Mouse (Mus musculus) liver, embryonic 15.5 days (tissue): ENCODE data around the gene Klhdc2. TPM values are rescaled to one million over a fixed set of nuclear protein-coding genes. Genes with fewer than 3 reads are reported as not detected.
A peak's percentile ranks its signal among the peaks of the same experiment; 100 is the strongest.

ENCODE experiments used
- ATAC-seq: fragments of 200-750 bp; cut with Nextera tagmentation; 2 replicates; pipeline ENCODE4 v1.8.0; 2017; ENCODE audit warnings: moderate number of reproducible peaks, mild to moderate bottlenecking, moderate library complexity; ENCODE audit not compliant: insufficient read depth
- H3K27ac ChIP-seq: fragments of 300-500 bp; sonication (generic); replicated peaks from 2 replicates; pipeline ENCODE4 v1.5.1; 2015; ENCODE audit warnings: mild to moderate bottlenecking, inconsistent platforms
- H3K27me3 ChIP-seq: fragments of 300-500 bp; sonication (generic); 2 replicates; pipeline ENCODE4 v1.6.1; 2015; ENCODE audit warnings: mild to moderate bottlenecking, inconsistent platforms
- H3K36me3 ChIP-seq: fragments of 300-500 bp; sonication (generic); replicated peaks from 2 replicates; pipeline ENCODE4 v1.6.1; 2015; ENCODE audit warnings: moderate library complexity, mild to moderate bottlenecking, inconsistent platforms
- H3K4me1 ChIP-seq: fragments of 300-500 bp; sonication (generic); replicated peaks from 2 replicates; pipeline ENCODE4 v1.6.1; 2015; ENCODE audit warnings: inconsistent platforms
- H3K4me2 ChIP-seq: fragments of 300-500 bp; sonication (generic); 2 replicates; pipeline ENCODE4 v1.6.1; 2015; ENCODE audit warnings: moderate library complexity, mild to moderate bottlenecking, inconsistent platforms
- H3K4me3 ChIP-seq: fragments of 300-500 bp; sonication (generic); replicated peaks from 2 replicates; pipeline ENCODE4 v1.5.1; 2015; ENCODE audit warnings: mild to moderate bottlenecking, inconsistent platforms
- H3K9ac ChIP-seq: fragments of 300-500 bp; sonication (generic); 2 replicates; pipeline ENCODE4 v1.6.1; 2015; ENCODE audit warnings: moderate library complexity, mild to moderate bottlenecking, inconsistent platforms
- H3K9me3 ChIP-seq: fragments of 300-500 bp; sonication (generic); replicated peaks from 2 replicates; pipeline ENCODE4 v1.6.1; 2016; ENCODE audit warnings: inconsistent platforms
- WGBS: fragments of 180-500 bp; shearing (Covaris S2); methylation state at CpG from one replicate; pipeline ENCODE4 v1.1.7; 2015; ENCODE audit warnings: mixed read lengths; ENCODE audit not compliant: insufficient replicate concordance; 5-methylcytosine and 5-hydroxymethylcytosine counted together
- polyA plus RNA-seq: library from polyadenylated mRNA; unstranded; fragments of >200 nt; fragmentation: Nextera tagmentation; extraction: Ambion mirVana; gene quantifications from 2 replicates; pipeline ENCODE4 v1.2.1, GENCODE M21; 2015

Klhdc2 gene
- polyA plus RNA-seq, 1 experiment from 2014 or later: 83.0 TPM

- no peaks in the 10 kb centered on the region for H3K27me3 ChIP-seq
- no peak overlapping the region for H3K27ac ChIP-seq
- H3K9me3 ChIP-seq: no peaks in the 10 kb centered on the region
- H3K4me3 ChIP-seq: no peak overlapping the region
- no peak overlapping the region for H3K9ac ChIP-seq
- 89% methylated on average over 2 of the region's 2 CpGs for WGBS
- H3K4me1 ChIP-seq: peaks cover 35% of the 10 kb centered on the region
- no peak for ATAC-seq
- no peak overlapping the region for H3K4me2 ChIP-seq
- peaks cover 52% of the 10 kb centered on the region for H3K36me3 ChIP-seq
Observed at GRCm38 (mm10) chr12:69300391-69300790, 3.9 kb downstream of the Klhdc2 start.

GRCm38 (mm10) chr12:69302171-69302570, 5.7 kb downstream of the Klhdc2 start:
- Histone ChIP-seq H3K27me3 (no peaks in the 10 kb centered on the region), H3K9me3 (no peaks in the 10 kb centered on the region), H3K9ac (no peak overlapping the region), H3K27ac (no peak overlapping the region), H3K4me2 (no peak overlapping the region), H3K4me1 (peaks cover 24% of the 10 kb centered on the region), H3K4me3 (no peak overlapping the region), H3K36me3 (peaks cover 70% of the 10 kb centered on the region)
- ATAC-seq: no peak
- 90% methylated on average over 12 of the region's 12 CpGs for WGBS

GRCm38 (mm10) chr12:69304051-69304450, 7.6 kb downstream of the Klhdc2 start:
- Histone ChIP-seq H3K27ac (no peak overlapping the region), H3K27me3 (no peaks in the 10 kb centered on the region), H3K4me2 (no peak overlapping the region), H3K36me3 (peaks cover 89% of the 10 kb centered on the region), H3K9ac (no peak overlapping the region), H3K9me3 (no peaks in the 10 kb centered on the region), H3K4me3 (no peak overlapping the region), H3K4me1 (peaks cover 6% of the 10 kb centered on the region)
- no peak for ATAC-seq
- 57% methylated on average over 2 of the region's 2 CpGs for WGBS

GRCm38 (mm10) chr12:69306333-69306732, 9.9 kb downstream of the Klhdc2 start:
- no peak for ATAC-seq
- H3K27me3 ChIP-seq: no peaks in the 10 kb centered on the region
- peaks cover 97% of the 10 kb centered on the region for H3K36me3 ChIP-seq
- H3K4me2 ChIP-seq: no peak overlapping the region
- H3K27ac ChIP-seq: no peak overlapping the region
- no peaks in the 10 kb centered on the region for H3K9me3 ChIP-seq
- WGBS: 92% methylated on average over 7 of the region's 7 CpGs
- H3K4me3 ChIP-seq: no peak overlapping the region
- no peaks in the 10 kb centered on the region for H3K4me1 ChIP-seq
- H3K9ac ChIP-seq: no peak overlapping the region

- H3K4me1 ChIP-seq: no peaks in the 10 kb centered on the region
- no peak overlapping the region for H3K4me3 ChIP-seq
- peaks cover 93% of the 10 kb centered on the region for H3K36me3 ChIP-seq
- 90% methylated on average over 4 of the region's 4 CpGs for WGBS
- H3K27ac ChIP-seq: no peak overlapping the region
- H3K27me3 ChIP-seq: no peaks in the 10 kb centered on the region
- no peak overlapping the region for H3K9ac ChIP-seq
- no peaks in the 10 kb centered on the region for H3K9me3 ChIP-seq
- no peak for ATAC-seq
- no peak overlapping the region for H3K4me2 ChIP-seq
Observed at GRCm38 (mm10) chr12:69309659-69310058, 13.2 kb downstream of the Klhdc2 start.

GRCm38 (mm10) chr12:69318431-69318830, 21.9 kb downstream of the Klhdc2 start:
- no peak overlapping the region for H3K9ac ChIP-seq
- H3K4me2 ChIP-seq: no peak overlapping the region
- ATAC-seq: no peak
- no peak overlapping the region for H3K4me3 ChIP-seq
- peaks cover 83% of the 10 kb centered on the region for H3K36me3 ChIP-seq
- no peaks in the 10 kb centered on the region for H3K4me1 ChIP-seq
- no peak overlapping the region for H3K27ac ChIP-seq
- no peaks in the 10 kb centered on the region for H3K27me3 ChIP-seq
- H3K9me3 ChIP-seq: no peaks in the 10 kb centered on the region

GRCm38 (mm10) chr12:69331187-69331586, 34.7 kb downstream of the Klhdc2 start:
- 78% methylated on average over 3 of the region's 3 CpGs for WGBS

GRCm38 (mm10) chr12:69332147-69332546, 35.7 kb downstream of the Klhdc2 start:
- Histone ChIP-seq H3K27ac (no peak overlapping the region), H3K9ac (no peak overlapping the region), H3K4me1 (no peaks in the 10 kb centered on the region), H3K9me3 (no peaks in the 10 kb centered on the region), H3K4me2 (no peak overlapping the region), H3K4me3 (no peak overlapping the region), H3K36me3 (peaks cover 76% of the 10 kb centered on the region), H3K27me3 (no peaks in the 10 kb centered on the region)
- ATAC-seq: no peak
- WGBS: 35% methylated on average over 1 of the region's 1 CpGs

More at GRCm38 (mm10) chr12:69331187-69331586, 34.7 kb downstream of the Klhdc2 start:
- peaks cover 77% of the 10 kb centered on the region for H3K36me3 ChIP-seq
- H3K4me3 ChIP-seq: no peak overlapping the region
- no peak for ATAC-seq
- no peak overlapping the region for H3K4me2 ChIP-seq
- H3K27me3 ChIP-seq: no peaks in the 10 kb centered on the region
- no peak overlapping the region for H3K27ac ChIP-seq
- no peaks in the 10 kb centered on the region for H3K9me3 ChIP-seq
- H3K9ac ChIP-seq: no peak overlapping the region
- H3K4me1 ChIP-seq: no peaks in the 10 kb centered on the region

- Histone ChIP-seq H3K36me3 (peaks cover 76% of the 10 kb centered on the region), H3K27ac (no peak overlapping the region), H3K27me3 (no peaks in the 10 kb centered on the region), H3K4me1 (no peaks in the 10 kb centered on the region), H3K4me2 (no peak overlapping the region), H3K4me3 (no peak overlapping the region), H3K9ac (no peak overlapping the region), H3K9me3 (no peaks in the 10 kb centered on the region)
- ATAC-seq: no peak
- WGBS: 79% methylated on average over 2 of the region's 2 CpGs
Observed at GRCm38 (mm10) chr12:69333547-69333946, 37.1 kb downstream of the Klhdc2 start.

GRCm38 (mm10) chr12:69349928-69350327, 53.4 kb downstream of the Klhdc2 start:
- Histone ChIP-seq H3K9me3 (no peaks in the 10 kb centered on the region), H3K36me3 (peaks cover 78% of the 10 kb centered on the region), H3K27ac (no peak overlapping the region), H3K4me1 (no peaks in the 10 kb centered on the region; the same call in 1 of the 2 replicates), H3K9ac (no peak overlapping the region), H3K4me2 (no peak overlapping the region), H3K4me3 (no peak overlapping the region), H3K27me3 (no peaks in the 10 kb centered on the region)
- no peak for ATAC-seq
- 75% methylated on average over 2 of the region's 2 CpGs for WGBS

GRCm38 (mm10) chr12:69351685-69352084, 55.2 kb downstream of the Klhdc2 start:
- Histone ChIP-seq H3K9me3 (no peaks in the 10 kb centered on the region), H3K4me3 (no peak overlapping the region), H3K27ac (no peak overlapping the region), H3K4me1 (peaks cover 8% of the 10 kb centered on the region), H3K4me2 (no peak overlapping the region), H3K36me3 (peaks cover 67% of the 10 kb centered on the region), H3K9ac (no peak overlapping the region), H3K27me3 (no peaks in the 10 kb centered on the region)
- no peak for ATAC-seq
- WGBS: 73% methylated on average over 1 of the region's 1 CpGs

GRCm38 (mm10) chr12:69356546-69357299, 60.2 kb downstream of the Klhdc2 start, which contains the start of gene Nemf:
Gene Nemf (minus strand): TSS chr12:69357165.
- Histone ChIP-seq H3K9me3 (no peaks in the 10 kb centered on the region), H3K27me3 (no peaks in the 10 kb centered on the region), H3K4me3 (peak within 1 kb of the TSS; percentile 95), H3K4me2 (peak within 1 kb of the TSS; percentile 73), H3K9ac (peak within 1 kb of the TSS; percentile 96), H3K4me1 (peaks cover 15% of the 10 kb centered on the region), H3K36me3 (peaks cover 28% of the 10 kb centered on the region), H3K27ac (peak within 1 kb of the TSS; percentile 92)
- peak; percentile 30 for ATAC-seq
- under 1% methylated on average over 50 of the region's 50 CpGs for WGBS
